ENCODE assay signal across 10 mouse cellular contexts in genomic region chr5:103770447-103771222, GRCm38 (mm10).
DNase-seq lines count a peak whose midpoint lies in the region; ATAC-seq and TF ChIP-seq lines count a peak whose summit lies in the region.
"Had no signal": no experiment of that assay in that cellular context is flagged by ENCODE, and none has a peak within 500 bp of the region (broad histone marks: within the 10 kb centered on the region; RNA-seq: fewer than 3 reads in every experiment).

No protein-coding gene starts in this region.

- H3K9ac ChIP-seq in hindbrain, embryonic 12.5 days = no peak overlapping the region
- H3K9ac ChIP-seq in hindbrain, embryonic 11.5 days (ENCODE audit: low read depth, low read length) = no peak overlapping the region
- peak overlapping the region; percentile 36 for H3K9ac ChIP-seq in MEL (ENCODE audit: control insufficient read depth, low read depth, low read length, poor library complexity, severe bottlenecking)
- H3K9ac ChIP-seq in liver, embryonic 14.5 days (replicated peaks) = no peak overlapping the region
- H3K9ac ChIP-seq: midbrain, embryonic 12.5 days had no signal

- ATAC-seq in hindbrain, embryonic 12.5 days (ENCODE audit: low FRiP score) = no peak
- no peak for ATAC-seq in hindbrain, embryonic 11.5 days (ENCODE audit: low FRiP score)
- peak; percentile 36; the same call in 1 of the 2 replicates for ATAC-seq in granulocyte monocyte progenitor cell, adult 5-6 weeks (replicated peaks; ENCODE audit: poor library complexity, severe bottlenecking)
- ATAC-seq in liver, embryonic 14.5 days (ENCODE audit: insufficient read depth) = no peak

- H3K27me3 ChIP-seq in hindbrain, embryonic 12.5 days = no peaks in the 10 kb centered on the region
- no peaks in the 10 kb centered on the region for H3K27me3 ChIP-seq in hindbrain, embryonic 11.5 days (ENCODE audit: control insufficient read depth, insufficient read depth, low read length)
- no peaks in the 10 kb centered on the region for H3K27me3 ChIP-seq in MEL (ENCODE audit: control insufficient read depth in 1 of 2, insufficient read depth in 2 of 2, low read length in 2 of 2)
- H3K27me3 ChIP-seq in liver, embryonic 14.5 days (ENCODE audit: control insufficient read depth, insufficient read depth, low read length) = no peaks in the 10 kb centered on the region
- no peaks in the 10 kb centered on the region for H3K27me3 ChIP-seq in thymus, adult 2 months (ENCODE audit: control insufficient read depth, insufficient read depth, low read length)
- H3K27me3 ChIP-seq: midbrain, embryonic 12.5 days had no signal

- TF ChIP-seq EP300 in MEL (IDR thresholded peaks at IDR 0.05; ENCODE audit: low read depth in 1 of 2, low read length in 2 of 2) = peak; percentile 87 to 88
- no peak for TF ChIP-seq EP300 in liver, embryonic 14.5 days (IDR thresholded peaks at IDR 0.05; ENCODE audit: low read depth)

- no peak for TF ChIP-seq POLR2A in MEL (IDR thresholded peaks at IDR 0.05; ENCODE audit: control insufficient read depth in 1 of 2, insufficient read depth in 1 of 2, low read depth in 1 of 2, low read length in 2 of 2, poor library complexity in 1 of 2)
- TF ChIP-seq POLR2A in thymus, adult 2 months (IDR thresholded peaks at IDR 0.05; ENCODE audit: control insufficient read depth, extremely low read depth, insufficient read depth, low read length, poor library complexity) = no peak

- peak; percentile 36 to 45 (median 44) for TF ChIP-seq CTCF in MEL (IDR thresholded peaks at IDR 0.05 in 2 of 3, conservative IDR thresholded peaks at IDR 0.05 in 1 of 3; ENCODE audit: control insufficient read depth in 1 of 3, insufficient read depth in 1 of 3, low read depth in 2 of 3, low read length in 3 of 3, poor library complexity in 1 of 3, severe bottlenecking in 1 of 3)
- peak; percentile 53 for TF ChIP-seq CTCF in liver, embryonic 14.5 days (IDR thresholded peaks at IDR 0.05; ENCODE audit: low read depth)
- TF ChIP-seq CTCF in thymus, adult 2 months (IDR thresholded peaks at IDR 0.05; ENCODE audit: borderline replicate concordance, control insufficient read depth, extremely low read depth, insufficient read depth, low read length, poor library complexity) = no peak

- peaks cover 38% of the 10 kb centered on the region for H3K4me1 ChIP-seq in hindbrain, embryonic 12.5 days
- H3K4me1 ChIP-seq in hindbrain, embryonic 11.5 days (replicated peaks; ENCODE audit: control insufficient read depth, insufficient read depth, low read length) = peaks cover 8% of the 10 kb centered on the region
- peaks cover 46 to 68% of the 10 kb centered on the region in 2 experiments for H3K4me1 ChIP-seq in MEL (ENCODE audit: control insufficient read depth in 1 of 2, insufficient read depth in 2 of 2, low read length in 2 of 2)
- H3K4me1 ChIP-seq in liver, embryonic 14.5 days (replicated peaks; ENCODE audit: control insufficient read depth in 2 of 2, insufficient read depth in 2 of 2, low read length in 1 of 2) = peaks cover 86 to 90% of the 10 kb centered on the region in 2 experiments
- H3K4me1 ChIP-seq in thymus, adult 2 months (replicated peaks; ENCODE audit: control insufficient read depth, insufficient read depth, low read length) = peaks cover 23% of the 10 kb centered on the region

- no peak; the same call in none of the 2 replicates for TF ChIP-seq RAD21 in MEL (IDR thresholded peaks at IDR 0.05; ENCODE audit: low read depth, low read length)

- H3K27ac ChIP-seq in hindbrain, embryonic 12.5 days = 0 out of 2 replicates have a peak overlapping the region, but pooled peaks have one; percentile 57
- no peak overlapping the region; the same call in 1 of the 2 replicates for H3K27ac ChIP-seq in hindbrain, embryonic 11.5 days (ENCODE audit: low read depth, low read length)
- peak overlapping the region; percentile 80 for H3K27ac ChIP-seq in MEL (ENCODE audit: control insufficient read depth, low read depth, low read length)
- peak overlapping the region; percentile 73 for H3K27ac ChIP-seq in liver, embryonic 14.5 days
- no peak overlapping the region for H3K27ac ChIP-seq in thymus, adult 2 months (ENCODE audit: control insufficient read depth, insufficient read depth, low read length)
- H3K27ac ChIP-seq: midbrain, embryonic 12.5 days had no signal

- no peak for DNase-seq in hindbrain, embryonic 11.5 days (ENCODE audit: low spot score)
- peak; percentile 55 for DNase-seq in MEL (ENCODE audit: low read depth, low spot score)
- DNase-seq in liver, embryonic 14.5 days (ENCODE audit: low read depth in 3 of 3, low spot score in 3 of 3) = no peak
- DNase-seq in thymus, adult 2 months = no peak
- DNase-seq in left cerebral cortex, adult 8-10 months (ENCODE audit: low spot score in 2 of 2) = no peak
- no peak for DNase-seq in cerebellum, postnatal 4 days (ENCODE audit: low spot score in 2 of 2)
- DNase-seq: embryo, embryonic 11 days had no signal

- peaks cover 70% of the 10 kb centered on the region for H3K79me2 ChIP-seq in MEL (ENCODE audit: control insufficient read depth, insufficient read depth, low read length, poor library complexity)

- no peak overlapping the region for H3K4me2 ChIP-seq in hindbrain, embryonic 12.5 days (replicated peaks)
- no peak overlapping the region for H3K4me2 ChIP-seq in hindbrain, embryonic 11.5 days (replicated peaks; ENCODE audit: low read depth, low read length)
- H3K4me2 ChIP-seq in liver, embryonic 14.5 days (ENCODE audit: low read depth) = peak overlapping the region; percentile 62
- H3K4me2 ChIP-seq: midbrain, embryonic 12.5 days had no signal

- H3K9me3 ChIP-seq in hindbrain, embryonic 12.5 days (replicated peaks) = peaks cover 5% of the 10 kb centered on the region; the same call in 1 of the 2 replicates
- H3K9me3 ChIP-seq in hindbrain, embryonic 11.5 days (ENCODE audit: control insufficient read depth, low read length) = 0 out of 2 replicates have a peak, but pooled peaks cover 3% of the 10 kb centered on the region
- H3K9me3 ChIP-seq in MEL (replicated peaks; ENCODE audit: insufficient read depth, low read length) = no peaks in the 10 kb centered on the region
- H3K9me3 ChIP-seq in liver, embryonic 14.5 days (ENCODE audit: control insufficient read depth, low read length) = peaks cover 5% of the 10 kb centered on the region

- 87% methylated on average over 6 of the region's 6 CpGs for WGBS in hindbrain, embryonic 12.5 days
- 85% methylated on average over 6 of the region's 6 CpGs for WGBS in hindbrain, embryonic 11.5 days
- 51% methylated on average over 6 of the region's 6 CpGs for WGBS in liver, embryonic 14.5 days (ENCODE audit: insufficient replicate concordance)
- WGBS in thymus, adult 2 months = 90% methylated on average over 6 of the region's 6 CpGs

- no peak overlapping the region for H3K4me3 ChIP-seq in hindbrain, embryonic 12.5 days
- H3K4me3 ChIP-seq in hindbrain, embryonic 11.5 days (ENCODE audit: low read depth, low read length) = no peak overlapping the region
- H3K4me3 ChIP-seq in MEL (ENCODE audit: control insufficient read depth in 1 of 2, insufficient read depth in 1 of 2, low read depth in 2 of 2, low read length in 2 of 2) = peak overlapping the region in 1 of 2 experiments; percentile 6; a peak in 1 of 4 replicates
- no peak overlapping the region for H3K4me3 ChIP-seq in liver, embryonic 14.5 days (ENCODE audit: insufficient read depth in 1 of 2, low read depth in 2 of 2, low read length in 2 of 2)
- H3K4me3 ChIP-seq in thymus, adult 2 months (ENCODE audit: control insufficient read depth, insufficient read depth, low read length) = no peak overlapping the region
- H3K4me3 ChIP-seq: midbrain, embryonic 12.5 days had no signal

- H3K36me3 ChIP-seq in hindbrain, embryonic 12.5 days = 0 out of 2 replicates have a peak, but pooled peaks cover 3% of the 10 kb centered on the region
- H3K36me3 ChIP-seq in hindbrain, embryonic 11.5 days (ENCODE audit: control insufficient read depth, insufficient read depth, low read length) = no peaks in the 10 kb centered on the region
- H3K36me3 ChIP-seq in MEL (ENCODE audit: control insufficient read depth in 1 of 2, insufficient read depth in 2 of 2, low read length in 2 of 2) = peaks cover 0 to 88% of the 10 kb centered on the region in 2 experiments; a peak in 2 of 4 replicates
- H3K36me3 ChIP-seq in liver, embryonic 14.5 days (replicated peaks; ENCODE audit: control insufficient read depth, insufficient read depth, low read depth) = peaks cover 9% of the 10 kb centered on the region
- H3K36me3 ChIP-seq in thymus, adult 2 months (ENCODE audit: control insufficient read depth, insufficient read depth, low read length) = no peaks in the 10 kb centered on the region; the same call in 1 of the 2 replicates
- H3K36me3 ChIP-seq: midbrain, embryonic 12.5 days had no signal

TF ChIP-seq in MEL, 35 proteins besides CTCF, POLR2A, EP300 and RAD21 (continues in another document):
- TF ChIP-seq SIN3A (IDR thresholded peaks at IDR 0.05; ENCODE audit: low read length) (peak; percentile 59), UBTF (IDR thresholded peaks at IDR 0.05; ENCODE audit: borderline replicate concordance, insufficient read depth, low read depth, low read length) (no peak), MEF2A (IDR thresholded peaks at IDR 0.05; ENCODE audit: extremely low read depth, insufficient replicate concordance, low read depth, low read length, poor library complexity, severe bottlenecking) (no peak), ETS1 (IDR thresholded peaks at IDR 0.05; ENCODE audit: low read depth, low read length) (peak; percentile 84), CHD2 (IDR thresholded peaks at IDR 0.05; ENCODE audit: low read length) (no peak), USF1 (IDR thresholded peaks at IDR 0.05; ENCODE audit: low read depth, low read length) (no peak), ELF1 (IDR thresholded peaks at IDR 0.05; ENCODE audit: low read depth, low read length) (no peak), E2F4 (IDR thresholded peaks at IDR 0.05; ENCODE audit: borderline replicate concordance, low read depth, low read length) (no peak), SMC3 (IDR thresholded peaks at IDR 0.05; ENCODE audit: low read depth, low read length) (peak; percentile 22; the same call in 1 of the 2 replicates), NELFE (IDR thresholded peaks at IDR 0.05; ENCODE audit: low read depth, low read length) (no peak), POLR2AphosphoS5 (IDR thresholded peaks at IDR 0.05; ENCODE audit: borderline replicate concordance, low read depth, low read length) (no peak), POLR2AphosphoS2 (IDR thresholded peaks at IDR 0.05; ENCODE audit: low read length) (no peak), JUND (IDR thresholded peaks at IDR 0.05; ENCODE audit: low read depth, low read length) (no peak), ZC3H11A (IDR thresholded peaks at IDR 0.05; ENCODE audit: low read depth, low read length) (no peak), TCF12 (IDR thresholded peaks at IDR 0.05; ENCODE audit: low read depth, low read length) (peak; percentile 87), BHLHE40 (IDR thresholded peaks at IDR 0.05; ENCODE audit: borderline replicate concordance, low read depth, low read length) (peak; percentile 67; the same call in 1 of the 2 replicates), NRF1 (IDR thresholded peaks at IDR 0.05; ENCODE audit: insufficient read depth, low read depth, low read length, poor library complexity, severe bottlenecking) (no peak), MYC (IDR thresholded peaks at IDR 0.05; ENCODE audit: low read depth, low read length) (no peak), ZNF384 (IDR thresholded peaks at IDR 0.05; ENCODE audit: low read depth, low read length) (no peak)

Comparison
In these comparisons a context has a peak if more than half of its experiments do, and no peak if none do; other contexts are left out.
1. H3K27ac ChIP-seq: peak in hindbrain, embryonic 12.5 days (single experiment), MEL (single experiment) and liver, embryonic 14.5 days (single experiment); none in hindbrain, embryonic 11.5 days (single experiment) and thymus, adult 2 months (single experiment).